Comparison of ENCODE assay signal across 19 mouse cellular contexts in the genomic region with DNA sequence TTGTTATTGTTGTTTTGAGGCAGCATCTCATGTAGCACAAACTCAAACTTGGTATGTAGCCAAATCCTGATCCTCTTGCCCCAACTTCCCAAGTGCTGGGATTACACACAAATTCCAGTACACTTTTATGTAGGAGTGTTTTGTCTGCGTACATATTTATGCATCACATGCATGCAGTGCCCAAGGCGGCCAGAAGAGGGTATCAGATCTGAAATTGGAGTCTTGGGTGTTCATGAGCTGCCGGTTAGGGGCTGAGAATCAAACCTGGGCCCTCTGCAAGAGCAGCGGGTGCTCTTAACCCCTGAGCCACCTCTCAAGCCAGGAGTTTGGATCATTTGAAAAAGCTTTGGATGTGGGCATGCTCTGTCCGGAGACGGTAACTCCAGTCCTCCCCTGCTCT. TPM values are rescaled to one million over a fixed set of nuclear protein-coding genes. Genes with fewer than 3 reads are reported as not detected.
DNase-seq lines count a peak whose midpoint lies in the region; ATAC-seq and TF ChIP-seq lines count a peak whose summit lies in the region.
"Had no signal": no experiment of that assay in that cellular context is flagged by ENCODE, and none has a peak within 500 bp of the region (broad histone marks: within the 10 kb centered on the region; RNA-seq: fewer than 3 reads in every experiment).

No protein-coding gene starts in this region.

- no peak overlapping the region for H3K9ac ChIP-seq in liver, embryonic 12.5 days
- no peak overlapping the region for H3K9ac ChIP-seq in liver, embryonic 14.5 days (replicated peaks)

- H3K4me2 ChIP-seq in liver, embryonic 12.5 days: no peak overlapping the region
- no peak overlapping the region for H3K4me2 ChIP-seq in liver, embryonic 14.5 days (ENCODE audit: low read depth)

- no peak for TF ChIP-seq EP300 in liver, embryonic 14.5 days (IDR thresholded peaks at IDR 0.05; ENCODE audit: low read depth)

- peak overlapping the region; percentile 89 for H3K27ac ChIP-seq in gastrocnemius, adult 2 months
- H3K27ac ChIP-seq in liver, embryonic 12.5 days: peak overlapping the region; percentile 96; the same call in 1 of the 2 replicates
- no peak overlapping the region for H3K27ac ChIP-seq in liver, embryonic 14.5 days
- no peak overlapping the region for H3K27ac ChIP-seq in kidney, adult 2 months (ENCODE audit: insufficient read depth, low read depth, low read length)

- no peak for DNase-seq in gastrocnemius, adult 2 months
- no peak for DNase-seq in gastrocnemius, postnatal 14 days
- DNase-seq in liver: no peak
- no peak for DNase-seq in liver, embryonic 14.5 days (ENCODE audit: low read depth in 3 of 3, low spot score in 3 of 3)
- peak; percentile 55 to 59 for DNase-seq in lung, postnatal 4 days
- no peak for DNase-seq in right cerebral cortex, postnatal 14 days
- no peak for DNase-seq in kidney, adult 2 months
- DNase-seq: adrenal gland, postnatal 14 days; cerebellum, postnatal 10 days; gastrocnemius, postnatal 36 days; left cerebral cortex, postnatal 4 days; right cerebral cortex, postnatal 25 days had no signal

- peak; percentile 26; the same call in 1 of the 2 replicates for TF ChIP-seq CTCF in gastrocnemius, adult 2 months (IDR thresholded peaks at IDR 0.05)
- TF ChIP-seq CTCF in liver, embryonic 14.5 days (IDR thresholded peaks at IDR 0.05; ENCODE audit: low read depth): peak; percentile 43
- TF ChIP-seq CTCF in kidney, adult 2 months (conservative IDR thresholded peaks at IDR 0.05; ENCODE audit: insufficient read depth, insufficient read length, low read depth, low read length): no peak

- H3K4me3 ChIP-seq in gastrocnemius, adult 2 months: no peak overlapping the region
- H3K4me3 ChIP-seq in liver, embryonic 12.5 days: no peak overlapping the region
- no peak overlapping the region for H3K4me3 ChIP-seq in liver, embryonic 14.5 days (ENCODE audit: insufficient read depth in 1 of 2, low read depth in 2 of 2, low read length in 2 of 2)
- H3K4me3 ChIP-seq in kidney, adult 2 months (ENCODE audit: insufficient read depth, low read depth, low read length): no peak overlapping the region
- H3K4me3 ChIP-seq: erythroblast, embryonic 14.5 days had no signal

- ATAC-seq in liver, embryonic 12.5 days: no peak
- ATAC-seq in liver, embryonic 14.5 days (ENCODE audit: insufficient read depth): no peak
- ATAC-seq: inflammation-experienced regulatory T-cells, adult 6 months had no signal

- 88% methylated on average over 6 of the region's 6 CpGs for WGBS in liver, embryonic 12.5 days (ENCODE audit: insufficient replicate concordance)
- WGBS in liver, embryonic 14.5 days (ENCODE audit: insufficient replicate concordance): 87% methylated on average over 6 of the region's 6 CpGs
- 95% methylated on average over 6 of the region's 6 CpGs for WGBS in kidney, adult 2 months

- H3K4me1 ChIP-seq in liver, embryonic 12.5 days: peaks cover 90% of the 10 kb centered on the region
- peaks cover 63 to 68% of the 10 kb centered on the region in 2 experiments for H3K4me1 ChIP-seq in liver, embryonic 14.5 days (replicated peaks; ENCODE audit: control insufficient read depth in 2 of 2, insufficient read depth in 2 of 2, low read length in 1 of 2)
- no peaks in the 10 kb centered on the region for H3K4me1 ChIP-seq in kidney, adult 2 months (ENCODE audit: control insufficient read depth, insufficient read depth, low read length)

- intact Hi-C loops in gastrocnemius, adult 2 months (cut with DNase I): no loop called here
- intact Hi-C loops in gastrocnemius, postnatal 14 days (cut with DNase I; ENCODE audit: low total_unique reads): no loop called here

- 0 out of 2 replicates have a peak, but pooled peaks cover 6% of the 10 kb centered on the region for H3K27me3 ChIP-seq in liver, embryonic 12.5 days (replicated peaks)
- no peaks in the 10 kb centered on the region for H3K27me3 ChIP-seq in liver, embryonic 14.5 days (ENCODE audit: control insufficient read depth, insufficient read depth, low read length)
- H3K27me3 ChIP-seq in kidney, adult 2 months (replicated peaks; ENCODE audit: control insufficient read depth, insufficient read depth, low read length): no peaks in the 10 kb centered on the region
- H3K27me3 ChIP-seq: CH12.LX had no signal

- TF ChIP-seq POLR2A in kidney, adult 2 months (IDR thresholded peaks at IDR 0.05; ENCODE audit: low read depth, low read length): no peak

- no peaks in the 10 kb centered on the region for H3K36me3 ChIP-seq in liver, embryonic 12.5 days
- no peaks in the 10 kb centered on the region for H3K36me3 ChIP-seq in liver, embryonic 14.5 days (replicated peaks; ENCODE audit: control insufficient read depth, insufficient read depth, low read depth)
- H3K36me3 ChIP-seq in kidney, adult 2 months (ENCODE audit: control insufficient read depth, insufficient read depth, low read length): no peaks in the 10 kb centered on the region

- H3K9me3 ChIP-seq in liver, embryonic 12.5 days (replicated peaks): no peaks in the 10 kb centered on the region
- no peaks in the 10 kb centered on the region for H3K9me3 ChIP-seq in liver, embryonic 14.5 days (ENCODE audit: control insufficient read depth, low read length)

RNA-seq across cellular contexts. Expression of a gene that starts 28.3 kb away (rescaled TPM):
- total RNA-seq in gastrocnemius, adult 2 months (2021): not detected
- total RNA-seq in gastrocnemius, postnatal 14 days (2021): not detected
- polyA plus RNA-seq in liver, embryonic 12.5 days (2016; fragmentation: Nextera tagmentation; extraction: Ambion mirVana): not detected in 2 replicates
- not detected in 2 replicates for polyA plus RNA-seq in liver, embryonic 14.5 days (2012; rRNA removed)
- polyA plus RNA-seq in liver, embryonic 14.5 days (2014; fragmentation: Nextera tagmentation; extraction: Ambion mirVana): not detected in 2 replicates
- not detected in 2 replicates for polyA plus RNA-seq in kidney, adult 2 months (2012; rRNA removed)
- total RNA-seq: CH12.LX; gastrocnemius, postnatal 36 days; hematopoietic stem cell, adult 5-6 weeks; layer of hippocampus, postnatal 14 days had no signal
- polyA plus RNA-seq: erythroblast, embryonic 14.5 days; inflammation-experienced regulatory T-cells, adult 6 months; kidney, postnatal 0 days had no signal

RNA-seq across cellular contexts. Expression of a gene that starts 40.8 kb away (rescaled TPM):
- 1 to 10 TPM; 3.3 to 9.2 TPM for total RNA-seq in gastrocnemius, adult 2 months (2021)
- 1 to 10 TPM; 5.3 to 7.1 TPM for total RNA-seq in gastrocnemius, postnatal 14 days (2021)
- 2.0 and 2.1 TPM in 2 replicates for polyA plus RNA-seq in liver, embryonic 12.5 days (2016; fragmentation: Nextera tagmentation; extraction: Ambion mirVana)
- 0.40 and 0.48 TPM in 2 replicates for polyA plus RNA-seq in liver, embryonic 14.5 days (2012; rRNA removed)
- polyA plus RNA-seq in liver, embryonic 14.5 days (2014; fragmentation: Nextera tagmentation; extraction: Ambion mirVana): 0.29 and 0.53 TPM in 2 replicates
- 7.7 and 10.1 TPM in 2 replicates for polyA plus RNA-seq in kidney, adult 2 months (2012; rRNA removed)
- total RNA-seq: hematopoietic stem cell, adult 5-6 weeks had no signal
- polyA plus RNA-seq: erythroblast, embryonic 14.5 days; inflammation-experienced regulatory T-cells, adult 6 months had no signal

Comparison
In these comparisons a context has a peak if more than half of its experiments do, and no peak if none do; other contexts are left out.
1. H3K27ac ChIP-seq: peak in gastrocnemius, adult 2 months (single experiment) and liver, embryonic 12.5 days (single experiment); none in liver, embryonic 14.5 days (single experiment) and kidney, adult 2 months (single experiment).
2. DNase-seq: peak in lung, postnatal 4 days (2 of 2); none in gastrocnemius, adult 2 months (single experiment), gastrocnemius, postnatal 14 days (single experiment), liver (single experiment), liver, embryonic 14.5 days (0 of 3), right cerebral cortex, postnatal 14 days (single experiment) and kidney, adult 2 months (single experiment).